Mouse (Mus musculus) naive thymus-derived CD4-positive, alpha-beta T cell, adult 5 months (primary cell): ENCODE data around the gene Hyal5. TPM values are rescaled to one million over a fixed set of nuclear protein-coding genes. Genes with fewer than 3 reads are reported as not detected.

ENCODE experiments used
- polyA plus RNA-seq: library from polyadenylated mRNA; unstranded; fragments of 100-300 nt; shearing (Covaris generic); gene quantifications from one replicate; pipeline ENCODE4 v1.2.1, GENCODE M21; 2017

The Hyal5 gene
- not detected for polyA plus RNA-seq

DNA sequence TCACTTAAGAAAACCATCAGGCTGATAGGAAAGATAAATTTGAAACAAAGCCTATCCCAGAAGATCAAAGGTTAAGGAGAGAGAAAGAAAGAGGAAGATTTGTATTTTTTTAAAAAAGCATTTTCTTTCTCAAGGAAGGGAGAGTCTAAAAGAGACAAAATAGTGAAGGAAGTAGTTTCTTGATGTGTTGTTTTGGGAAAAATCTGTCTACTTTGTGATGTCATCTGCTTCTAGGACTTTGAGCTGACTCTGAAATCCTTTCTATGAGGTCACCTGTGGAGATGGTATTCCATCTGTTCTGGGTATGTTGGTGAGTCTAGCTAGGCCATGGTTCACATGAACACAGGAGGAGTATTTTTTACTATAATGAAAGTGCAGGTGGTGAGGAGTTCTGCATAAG is at the start of gene Hyal5:
TSS of gene Hyal5 (plus strand) at position 301 of the 400 bp plus-strand sequence.

Other genes with a start within 250 kb of the Hyal5 start
- 41.5 TPM for gene Wasl, start 193.0 kb upstream of the Hyal5 start, polyA plus RNA-seq
- 0.10 TPM for gene Hyal6, start 124.8 kb upstream of the Hyal5 start, polyA plus RNA-seq
- not detected for gene Hyal4, start 109.7 kb upstream of the Hyal5 start, polyA plus RNA-seq
- not detected for gene Spam1, start 66.8 kb upstream of the Hyal5 start, polyA plus RNA-seq
- not detected for gene Tmem229a, start 98.3 kb downstream of the Hyal5 start, polyA plus RNA-seq